Mouse (Mus musculus) stomach, embryonic 14.5 days (tissue): Measurements from ENCODE around the gene Retreg1. TPM values are rescaled to one million over a fixed set of nuclear protein-coding genes. Genes with fewer than 3 reads are reported as not detected.
A peak's percentile ranks its signal among the peaks of the same experiment; 100 is the strongest.

Source experiments
- ATAC-seq: fragments of 200-750 bp; cut with Nextera tagmentation; 2 replicates; pipeline ENCODE4 v1.8.0; 2017; ENCODE audit warnings: low read depth, moderate TSS enrichment; ENCODE audit not compliant: insufficient number of reproducible peaks, insufficient read depth, low FRiP score
- H3K27ac ChIP-seq: fragments of 300-500 bp; sonication (generic); 2 replicates; pipeline ENCODE4 v1.5.1; 2014; ENCODE audit warnings: mild to moderate bottlenecking, low read length, moderate library complexity, mixed read lengths
- H3K27me3 ChIP-seq: fragments of 300-500 bp; sonication (generic); 2 replicates; pipeline ENCODE4 v1.6.1; 2014; ENCODE audit warnings: low read length, control low read depth, mixed read lengths; ENCODE audit not compliant: control insufficient read depth, insufficient read depth
- H3K36me3 ChIP-seq: fragments of 300-500 bp; sonication (generic); 2 replicates; pipeline ENCODE4 v1.6.1; 2014; ENCODE audit warnings: mild to moderate bottlenecking, control low read depth, low read length, moderate library complexity, mixed read lengths; ENCODE audit not compliant: control insufficient read depth, insufficient read depth
- H3K4me1 ChIP-seq: fragments of 300-500 bp; sonication (generic); 2 replicates; pipeline ENCODE4 v1.6.1; 2014; ENCODE audit warnings: low read length, control low read depth, mixed read lengths; ENCODE audit not compliant: control insufficient read depth, insufficient read depth
- H3K4me2 ChIP-seq: fragments of 300-500 bp; sonication (generic); replicated peaks from 2 replicates; pipeline ENCODE4 v1.6.1; 2014; ENCODE audit warnings: low read depth, low read length, control low read depth
- H3K4me3 ChIP-seq: fragments of 300-500 bp; sonication (generic); 2 replicates; pipeline ENCODE4 v1.5.1; 2014; ENCODE audit warnings: low read depth, low read length, control low read depth
- H3K9ac ChIP-seq: fragments of 300-500 bp; sonication (generic); replicated peaks from 2 replicates; pipeline ENCODE4 v1.6.1; 2014; ENCODE audit warnings: low read depth, mild to moderate bottlenecking, control low read depth, low read length, moderate library complexity, mixed read lengths
- H3K9me3 ChIP-seq: fragments of 300-500 bp; sonication (generic); 2 replicates; pipeline ENCODE4 v1.6.1; 2016; ENCODE audit warnings: low read depth, low read length, control low read depth; ENCODE audit not compliant: control insufficient read depth
- WGBS: fragments of 180-500 bp; shearing (Covaris S2); extraction: QIAGEN DNeasy Blood & Tissue Kit; methylation state at CpG from one replicate; pipeline ENCODE4 v1.1.7; 2014; 5-methylcytosine and 5-hydroxymethylcytosine counted together
- polyA plus RNA-seq: library from polyadenylated mRNA; unstranded; fragments of >200 nt; fragmentation: Nextera tagmentation; extraction: Ambion mirVana; gene quantifications from 2 replicates; pipeline ENCODE4 v1.2.1, GENCODE M21; 2014

The Retreg1 gene
- polyA plus RNA-seq, 1 experiment from 2014 or later: 16.9 TPM

GRCm38 (mm10) chr15:25896783-25897182 is 53.8 kb downstream of the Retreg1 start:
- no peaks in the 10 kb centered on the region for H3K27me3 ChIP-seq
- 89% methylated on average over 4 of the region's 4 CpGs for WGBS

DNA sequence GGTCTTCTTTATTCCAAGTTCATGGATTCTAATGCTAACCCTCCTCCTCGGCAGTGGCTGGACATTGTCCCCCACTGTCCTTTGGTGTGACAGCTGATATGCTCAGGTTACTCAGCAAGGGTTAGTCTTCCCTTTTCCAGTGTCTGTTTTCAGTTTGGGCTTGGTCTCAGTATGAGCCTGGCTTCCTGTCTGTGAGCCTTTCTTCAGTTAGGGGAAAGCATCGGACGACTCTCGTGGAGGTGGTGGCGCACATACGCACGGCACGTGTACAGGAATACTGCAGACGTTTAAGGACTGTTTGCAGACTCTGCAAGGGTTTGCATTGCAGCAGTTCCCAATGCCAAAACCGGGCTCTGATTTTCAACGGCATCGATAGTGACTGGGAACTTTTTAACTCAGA is 54.6 kb downstream of the Retreg1 start:
- 78% methylated on average over 12 of the region's 12 CpGs for WGBS
- Histone ChIP-seq H3K9ac (no peak overlapping the region), H3K36me3 (no peaks in the 10 kb centered on the region), H3K9me3 (no peaks in the 10 kb centered on the region), H3K4me1 (no peaks in the 10 kb centered on the region), H3K4me3 (no peak overlapping the region), H3K27ac (no peak overlapping the region), H3K27me3 (no peaks in the 10 kb centered on the region), H3K4me2 (no peak overlapping the region)
- ATAC-seq: no peak

More at GRCm38 (mm10) chr15:25896783-25897182, 53.8 kb downstream of the Retreg1 start:
- H3K36me3 ChIP-seq: no peaks in the 10 kb centered on the region
- no peak overlapping the region for H3K27ac ChIP-seq
- H3K4me3 ChIP-seq: no peak overlapping the region
- no peaks in the 10 kb centered on the region for H3K4me1 ChIP-seq
- no peaks in the 10 kb centered on the region for H3K9me3 ChIP-seq
- no peak overlapping the region for H3K9ac ChIP-seq
- no peak overlapping the region for H3K4me2 ChIP-seq
- no peak for ATAC-seq

GRCm38 (mm10) chr15:25899021-25899420 is 56.0 kb downstream of the Retreg1 start:
- 80% methylated on average over 5 of the region's 5 CpGs for WGBS
- Histone ChIP-seq H3K27me3 (no peaks in the 10 kb centered on the region), H3K9ac (no peak overlapping the region), H3K9me3 (no peaks in the 10 kb centered on the region), H3K4me1 (no peaks in the 10 kb centered on the region), H3K4me3 (no peak overlapping the region), H3K4me2 (no peak overlapping the region), H3K27ac (no peak overlapping the region), H3K36me3 (no peaks in the 10 kb centered on the region)
- ATAC-seq: no peak

DNA sequence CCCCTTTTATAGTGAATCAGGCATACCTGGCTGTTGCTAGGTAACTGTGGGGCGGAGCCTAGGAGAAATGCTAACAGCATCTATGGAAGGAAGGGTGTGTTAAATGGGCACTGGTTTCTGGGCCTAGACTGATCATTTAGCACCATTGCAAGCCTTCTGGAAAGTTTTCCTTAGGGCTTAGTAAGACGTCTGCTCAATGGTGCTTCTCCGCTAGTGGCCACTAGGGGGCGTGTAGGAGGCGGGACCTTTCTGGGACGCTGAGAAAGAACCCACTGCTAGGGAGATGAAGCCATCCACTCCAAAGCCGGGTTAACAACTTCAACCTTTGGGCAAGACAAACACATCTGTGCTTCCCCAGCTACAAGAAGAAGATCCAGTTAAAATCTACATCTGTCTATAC is 57.6 kb downstream of the Retreg1 start:
- Histone ChIP-seq H3K4me3 (no peak overlapping the region), H3K27me3 (no peaks in the 10 kb centered on the region), H3K9me3 (no peaks in the 10 kb centered on the region), H3K4me1 (no peaks in the 10 kb centered on the region), H3K9ac (no peak overlapping the region), H3K36me3 (no peaks in the 10 kb centered on the region), H3K4me2 (no peak overlapping the region), H3K27ac (no peak overlapping the region)
- 0 out of 2 replicates have a peak, but pooled peaks have one; percentile 37 for ATAC-seq
- 8% methylated on average over 7 of the region's 7 CpGs for WGBS

GRCm38 (mm10) chr15:25902931-25903615 is 60.1 kb downstream of the Retreg1 start:
- H3K27ac ChIP-seq: no peak overlapping the region
- no peak overlapping the region for H3K9ac ChIP-seq
- WGBS: 89% methylated on average over 15 of the region's 15 CpGs
- no peaks in the 10 kb centered on the region for H3K36me3 ChIP-seq
- no peak for ATAC-seq
- no peak overlapping the region for H3K4me2 ChIP-seq
- H3K4me3 ChIP-seq: no peak overlapping the region
- H3K27me3 ChIP-seq: no peaks in the 10 kb centered on the region
- no peaks in the 10 kb centered on the region for H3K9me3 ChIP-seq
- no peaks in the 10 kb centered on the region for H3K4me1 ChIP-seq

GRCm38 (mm10) chr15:25904435-25905021 is 61.5 kb downstream of the Retreg1 start:
- Histone ChIP-seq H3K27ac (no peak overlapping the region), H3K9me3 (no peaks in the 10 kb centered on the region), H3K4me1 (no peaks in the 10 kb centered on the region), H3K4me2 (no peak overlapping the region), H3K27me3 (no peaks in the 10 kb centered on the region), H3K4me3 (no peak overlapping the region), H3K36me3 (no peaks in the 10 kb centered on the region), H3K9ac (no peak overlapping the region)
- 80% methylated on average over 14 of the region's 14 CpGs for WGBS
- no peak for ATAC-seq

GRCm38 (mm10) chr15:25909783-25910494 is 67.0 kb downstream of the Retreg1 start:
- no peaks in the 10 kb centered on the region for H3K27me3 ChIP-seq
- H3K4me1 ChIP-seq: no peaks in the 10 kb centered on the region
- H3K9me3 ChIP-seq: no peaks in the 10 kb centered on the region
- no peak overlapping the region for H3K4me3 ChIP-seq
- H3K9ac ChIP-seq: no peak overlapping the region
- WGBS: 80% methylated on average over 11 of the region's 11 CpGs
- no peak for ATAC-seq
- no peaks in the 10 kb centered on the region for H3K36me3 ChIP-seq
- H3K27ac ChIP-seq: no peak overlapping the region
- no peak overlapping the region for H3K4me2 ChIP-seq

DNA sequence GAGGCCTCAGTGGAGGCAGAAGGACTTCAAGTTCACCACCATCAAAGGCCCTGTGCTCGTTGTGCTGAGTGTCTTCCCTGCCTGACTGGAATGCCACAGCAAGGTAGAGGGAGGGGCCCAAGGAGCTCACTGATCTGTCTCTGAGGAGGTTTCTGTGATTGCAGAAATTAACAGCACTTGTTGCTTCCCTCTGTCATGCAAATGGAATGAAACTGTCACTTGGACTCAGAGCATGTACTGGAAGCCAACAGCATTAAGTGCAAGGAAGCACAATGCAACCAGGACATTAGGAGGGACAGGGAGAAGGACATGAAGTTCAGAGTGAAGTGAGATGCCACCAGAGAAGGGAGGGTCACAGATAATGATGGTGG is 67.5 kb downstream of the Retreg1 start:
- H3K27me3 ChIP-seq: no peaks in the 10 kb centered on the region
- H3K4me2 ChIP-seq: no peak overlapping the region
- 30% methylated on average over 1 of the region's 1 CpGs for WGBS
- no peak overlapping the region for H3K9ac ChIP-seq
- H3K36me3 ChIP-seq: no peaks in the 10 kb centered on the region
- no peak overlapping the region for H3K27ac ChIP-seq
- H3K4me1 ChIP-seq: no peaks in the 10 kb centered on the region
- no peaks in the 10 kb centered on the region for H3K9me3 ChIP-seq
- H3K4me3 ChIP-seq: no peak overlapping the region
- no peak for ATAC-seq
